Mouse (Mus musculus) embryonic fibroblast, embryonic 13.5 days (primary cell): ENCODE measurements around the gene Gpr65. TPM values are rescaled to one million over a fixed set of nuclear protein-coding genes. Genes with fewer than 3 reads are reported as not detected.
"Not testable (repeated sequence)": the region's sequence is repeated elsewhere in the genome, so short reads cannot be mapped to it uniquely, and the experiment has no call there.

Experiments used
- H3K27ac ChIP-seq: 2 replicates; pipeline ENCODE4 v1.5.1; 2012; ENCODE audit warnings: low read length, control low read depth, inconsistent platforms; ENCODE audit not compliant: insufficient read depth
- H3K4me1 ChIP-seq: 2 replicates; pipeline ENCODE4 v1.6.1; 2011; ENCODE audit warnings: low read length; ENCODE audit not compliant: control insufficient read depth, insufficient read depth
- H3K4me3 ChIP-seq: 2 replicates; pipeline ENCODE4 v1.5.1; 2011; ENCODE audit warnings: mild to moderate bottlenecking, control low read depth, low read length; ENCODE audit not compliant: insufficient read depth
- CTCF ChIP-seq: IDR thresholded peaks from 2 replicates; pipeline ENCODE4 v1.5.1; 2011; ENCODE audit warnings: mild to moderate bottlenecking, control low read depth, low read length, moderate library complexity, borderline replicate concordance; ENCODE audit not compliant: insufficient read depth
- POLR2A ChIP-seq: IDR thresholded peaks from 2 replicates; pipeline ENCODE4 v1.6.1; 2011; ENCODE audit warnings: low read depth, mild to moderate bottlenecking, control low read depth, low read length, moderate library complexity
- polyA plus RNA-seq: library from polyadenylated mRNA; stranded (reverse); fragments of >200 nt; gene quantifications from 2 replicates; pipeline ENCODE4 v1.2.4, GENCODE M21; 2011; ENCODE audit warnings: low read depth; ENCODE audit not compliant: missing spikeins, insufficient read length

Gpr65 gene
- polyA plus RNA-seq, result 0.33 TPM in 1 of 2 replicates, not detected in the other

- TF ChIP-seq POLR2A (no peak), CTCF (no peak)
- no peak within 1 kb of the TSS for H3K4me3 ChIP-seq
- H3K4me1 ChIP-seq, result no peaks in the 10 kb centered on the region
Measured at GRCm38 (mm10) chr12:98268441-98269369, at the start of gene Gpr65. Gene Gpr65 (plus strand): TSS chr12:98268635.

DNA sequence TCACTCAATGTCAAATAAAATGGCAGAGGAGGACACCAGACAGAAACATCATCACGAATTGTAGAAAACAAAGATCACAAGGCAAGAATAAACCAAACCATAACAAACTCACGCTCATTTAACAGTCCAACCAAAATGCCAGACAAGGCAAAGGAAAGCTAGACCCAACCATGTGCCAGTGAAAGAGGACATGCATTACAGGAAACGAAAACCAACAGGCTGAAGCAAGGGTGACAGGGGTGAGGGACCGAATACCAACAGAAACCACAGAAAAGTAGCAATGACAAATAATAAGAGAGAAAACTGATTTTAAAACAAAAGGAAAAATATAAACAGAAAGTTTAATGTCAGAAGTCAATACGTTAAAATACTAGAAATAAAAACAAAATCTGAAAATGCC is 45.1 kb upstream of the Gpr65 start:
- H3K27ac ChIP-seq, result no peak overlapping the region
- H3K4me3 ChIP-seq, result no peak overlapping the region
- TF ChIP-seq CTCF, result no peak
- no peak for TF ChIP-seq POLR2A
- no peaks in the 10 kb centered on the region for H3K4me1 ChIP-seq

More at GRCm38 (mm10) chr12:98268441-98269369, at the start of gene Gpr65:
- H3K27ac ChIP-seq, result no peak within 1 kb of the TSS

GRCm38 (mm10) chr12:98227037-98227436 is 41.4 kb upstream of the Gpr65 start:
- no peak overlapping the region for H3K4me3 ChIP-seq
- H3K27ac ChIP-seq, result no peak overlapping the region
- TF ChIP-seq CTCF (no peak), POLR2A (no peak)
- H3K4me1 ChIP-seq, result no peaks in the 10 kb centered on the region

- not testable (repeated sequence) for H3K27ac ChIP-seq, H3K4me3 ChIP-seq, H3K4me1 ChIP-seq
Measured at GRCm38 (mm10) chr12:98238478-98238877, 30.0 kb upstream of the Gpr65 start.

- Histone ChIP-seq H3K4me1 (no peaks in the 10 kb centered on the region), H3K27ac (no peak overlapping the region), H3K4me3 (no peak overlapping the region)
- TF ChIP-seq CTCF (no peak), POLR2A (no peak)
Measured at GRCm38 (mm10) chr12:98244161-98244560, 24.3 kb upstream of the Gpr65 start.

DNA sequence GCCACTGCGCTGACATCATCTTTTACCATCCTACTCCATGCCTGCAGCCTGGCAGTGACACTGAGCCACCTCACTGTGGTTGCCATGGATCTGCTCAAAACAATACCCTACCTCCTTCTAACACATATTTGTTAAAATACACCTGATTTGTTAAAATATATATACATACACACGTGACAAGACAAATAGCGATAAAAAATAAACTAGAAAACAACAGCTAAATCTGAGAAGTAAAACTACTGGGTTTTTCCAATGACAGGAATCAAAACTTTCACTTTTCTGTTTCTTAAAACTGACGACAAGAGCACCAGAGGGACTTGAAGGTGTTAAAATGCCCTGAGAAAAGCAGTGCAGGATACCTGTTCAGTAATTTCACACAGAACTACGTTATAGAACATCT is 23.6 kb upstream of the Gpr65 start:
- no peak overlapping the region for H3K27ac ChIP-seq
- TF ChIP-seq CTCF (no peak), POLR2A (no peak)
- H3K4me3 ChIP-seq, result no peak overlapping the region
- no peaks in the 10 kb centered on the region for H3K4me1 ChIP-seq

GRCm38 (mm10) chr12:98246835-98247234 is 21.6 kb upstream of the Gpr65 start:
- TF ChIP-seq CTCF, result no peak
- no peak for TF ChIP-seq POLR2A
- Histone ChIP-seq H3K27ac (no peak overlapping the region), H3K4me1 (peaks cover 3% of the 10 kb centered on the region; the same call in 1 of the 2 replicates), H3K4me3 (no peak overlapping the region)

DNA sequence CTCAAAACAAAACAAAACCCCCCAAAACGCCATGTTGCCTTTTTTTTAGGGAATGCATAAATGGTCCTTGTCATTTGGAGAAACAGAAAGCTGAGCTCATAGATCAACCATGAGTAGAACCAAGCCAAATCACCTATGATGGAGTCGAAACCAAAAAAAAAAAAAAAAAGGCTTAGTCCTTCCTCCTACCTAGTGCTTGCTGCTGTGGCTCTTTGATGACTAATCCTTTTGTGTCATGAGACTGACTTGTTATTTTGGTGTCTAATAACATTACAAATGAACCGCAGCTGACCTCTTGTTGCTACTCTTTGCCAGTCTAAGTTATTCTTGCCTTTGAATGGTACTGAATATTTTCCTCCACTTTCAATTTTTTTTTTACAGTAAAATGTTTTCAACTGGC is 18.8 kb upstream of the Gpr65 start:
- TF ChIP-seq POLR2A (no peak), CTCF (no peak)
- no peak overlapping the region for H3K27ac ChIP-seq
- H3K4me1 ChIP-seq, result peaks cover 3% of the 10 kb centered on the region; the same call in 1 of the 2 replicates
- no peak overlapping the region for H3K4me3 ChIP-seq

GRCm38 (mm10) chr12:98250327-98250726 is 18.1 kb upstream of the Gpr65 start:
- no peak overlapping the region for H3K27ac ChIP-seq
- no peak overlapping the region for H3K4me3 ChIP-seq
- TF ChIP-seq POLR2A (no peak), CTCF (no peak)
- peaks cover 4% of the 10 kb centered on the region; the same call in 1 of the 2 replicates for H3K4me1 ChIP-seq

- Histone ChIP-seq H3K27ac (no peak overlapping the region), H3K4me1 (peaks cover 7% of the 10 kb centered on the region; the same call in 1 of the 2 replicates), H3K4me3 (no peak overlapping the region)
- TF ChIP-seq CTCF (no peak), POLR2A (no peak)
Measured at GRCm38 (mm10) chr12:98252417-98252816, 16.0 kb upstream of the Gpr65 start.
